7 mouse cellular contexts compared by ENCODE assay signal in the genomic region with DNA sequence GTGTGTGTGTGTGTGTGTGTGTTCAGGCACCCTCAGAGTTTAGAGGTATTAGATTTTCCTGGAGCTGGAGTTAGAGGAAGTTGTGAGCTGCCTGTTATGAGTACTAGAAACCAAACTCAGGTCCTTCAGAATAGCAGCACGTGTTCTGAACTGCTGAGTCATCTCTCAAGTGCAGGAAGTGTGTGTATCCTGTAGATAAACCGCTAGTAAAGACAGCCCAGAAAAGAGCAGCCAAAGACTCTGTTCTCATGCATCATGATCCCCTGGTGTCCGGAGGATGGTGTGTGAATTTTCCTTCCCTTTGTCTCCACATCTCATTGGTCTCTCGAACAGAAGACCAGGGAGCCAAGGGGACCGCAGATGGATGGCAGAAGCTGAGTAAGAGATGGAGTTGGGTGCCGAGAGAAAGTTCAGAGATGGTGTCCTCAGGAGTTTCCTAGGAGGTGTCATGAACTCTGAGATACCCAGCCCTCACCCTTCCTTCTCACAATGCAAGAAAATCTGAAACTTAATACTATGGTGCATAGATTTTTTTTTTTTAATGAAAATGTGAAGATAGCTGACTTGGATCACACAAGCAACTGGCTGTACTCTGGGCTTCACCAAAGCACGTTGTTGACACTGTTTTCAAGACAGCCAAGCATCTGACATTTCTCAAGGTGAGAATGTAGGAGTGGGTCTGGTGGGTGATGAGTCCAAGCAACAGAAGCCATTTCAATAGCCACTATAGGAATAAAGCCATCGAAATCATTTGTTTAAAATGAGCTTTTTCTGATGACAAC. TPM values are rescaled to one million over a fixed set of nuclear protein-coding genes. Genes with fewer than 3 reads are reported as not detected.
DNase-seq lines count a peak whose midpoint lies in the region; ATAC-seq and TF ChIP-seq lines count a peak whose summit lies in the region.

No protein-coding gene starts in this region.

- peak; percentile 98 for ATAC-seq in activated CD4-positive, CD25-positive, alpha-beta regulatory T cell, adult 4 months
- ATAC-seq in erythroblast, adult 5-6 weeks (replicated peaks; ENCODE audit: low FRiP score, poor library complexity, severe bottlenecking) = peak; percentile 98
- ATAC-seq in liver, embryonic 13.5 days (ENCODE audit: low read depth) = peak; percentile 98
- ATAC-seq in hindbrain, postnatal 0 days = no peak

- H3K9me3 ChIP-seq in liver, embryonic 13.5 days (replicated peaks) = no peaks in the 10 kb centered on the region
- H3K9me3 ChIP-seq in hindbrain, postnatal 0 days (ENCODE audit: low read length) = no peaks in the 10 kb centered on the region

- peak overlapping the region; percentile 92 for H3K27ac ChIP-seq in liver, embryonic 13.5 days
- no peak overlapping the region for H3K27ac ChIP-seq in hindbrain, postnatal 0 days

- no peaks in the 10 kb centered on the region for H3K36me3 ChIP-seq in liver, embryonic 13.5 days
- no peaks in the 10 kb centered on the region for H3K36me3 ChIP-seq in hindbrain, postnatal 0 days (ENCODE audit: insufficient read depth, low read length)

- peak overlapping the region; percentile 65 for H3K9ac ChIP-seq in liver, embryonic 13.5 days
- H3K9ac ChIP-seq in hindbrain, postnatal 0 days (replicated peaks; ENCODE audit: low read length) = no peak overlapping the region

- no peak for TF ChIP-seq CTCF in hindbrain, postnatal 0 days (IDR thresholded peaks at IDR 0.05; ENCODE audit: low read depth)

- WGBS in liver, embryonic 13.5 days (ENCODE audit: insufficient replicate concordance) = 17% methylated on average over 8 of the region's 8 CpGs
- 84% methylated on average over 8 of the region's 8 CpGs for WGBS in hindbrain, postnatal 0 days

- peak overlapping the region; percentile 50 for H3K4me3 ChIP-seq in liver, embryonic 13.5 days (replicated peaks)
- no peak overlapping the region for H3K4me3 ChIP-seq in hindbrain, postnatal 0 days (ENCODE audit: low read length)

- H3K4me1 ChIP-seq in liver, embryonic 13.5 days (replicated peaks) = peaks cover 41% of the 10 kb centered on the region
- H3K4me1 ChIP-seq in hindbrain, postnatal 0 days (ENCODE audit: insufficient read depth, low read length) = no peaks in the 10 kb centered on the region

- no peaks in the 10 kb centered on the region for H3K27me3 ChIP-seq in liver, embryonic 13.5 days
- H3K27me3 ChIP-seq in hindbrain, postnatal 0 days (ENCODE audit: insufficient read depth, low read length) = no peaks in the 10 kb centered on the region

- DNase-seq in liver, embryonic 13.5 days = peak; percentile 74
- DNase-seq in spleen, postnatal 4 days (ENCODE audit: low spot score in 2 of 2) = peak; percentile 48 to 63
- DNase-seq in hindbrain, postnatal 0 days (ENCODE audit: low spot score) = no peak
- no peak for DNase-seq in Muller cell, postnatal 12 days (ENCODE audit: inconsistent ontology term)
- no peak for DNase-seq in layer of hippocampus, adult 18-20 months (ENCODE audit: low spot score in 2 of 2)

- peak overlapping the region; percentile 64 for H3K4me2 ChIP-seq in liver, embryonic 13.5 days
- H3K4me2 ChIP-seq in hindbrain, postnatal 0 days (ENCODE audit: low read depth, low read length) = no peak overlapping the region

RNA-seq across cellular contexts. Expression of gene Hmgcr, which starts 27.3 kb away (rescaled TPM):
- polyA plus RNA-seq in activated CD4-positive, CD25-positive, alpha-beta regulatory T cell, adult 4 months (2017; shearing (Covaris generic)) = 10 to 100 TPM; 64.0 to 68.0 TPM
- total RNA-seq in erythroblast, adult 5-6 weeks (2015; ENCODE audit: low replicate concordance) = 11.7 and 18.6 TPM in 2 replicates
- total RNA-seq in erythroblast, adult 5-6 weeks (2017; ENCODE audit: low replicate concordance) = 21.4 and 29.1 TPM in 2 replicates
- 61.9 and 84.3 TPM in 2 replicates for polyA plus RNA-seq in liver, embryonic 13.5 days (2015; fragmentation: Nextera tagmentation; extraction: Ambion mirVana)
- 121 and 145 TPM in 2 replicates for total RNA-seq in hindbrain, postnatal 0 days (2014; rRNA removed)
- polyA plus RNA-seq in hindbrain, postnatal 0 days (2015; fragmentation: Nextera tagmentation; extraction: Ambion mirVana) = 107 and 111 TPM in 2 replicates
- 100 to 1,000 TPM; 111 to 128 TPM for total RNA-seq in layer of hippocampus, adult 18-20 months (2021)

RNA-seq across cellular contexts. Expression of gene Ankrd31, which starts 50.1 kb away (rescaled TPM):
- polyA plus RNA-seq in activated CD4-positive, CD25-positive, alpha-beta regulatory T cell, adult 4 months (2017; shearing (Covaris generic)) = under 1 TPM in 1 of 2 experiments, not detected in 1; 0.11 TPM
- 0.96 and 1.3 TPM in 2 replicates for total RNA-seq in erythroblast, adult 5-6 weeks (2015; ENCODE audit: low replicate concordance)
- not detected in 2 replicates for total RNA-seq in erythroblast, adult 5-6 weeks (2017; ENCODE audit: low replicate concordance)
- polyA plus RNA-seq in liver, embryonic 13.5 days (2015; fragmentation: Nextera tagmentation; extraction: Ambion mirVana) = 0.12 TPM in 1 of 2 replicates, not detected in the other
- total RNA-seq in hindbrain, postnatal 0 days (2014; rRNA removed) = 0.05 TPM in 1 of 2 replicates, not detected in the other
- not detected in 2 replicates for polyA plus RNA-seq in hindbrain, postnatal 0 days (2015; fragmentation: Nextera tagmentation; extraction: Ambion mirVana)
- under 1 TPM; 0.20 to 0.74 TPM for total RNA-seq in layer of hippocampus, adult 18-20 months (2021)

Comparison
In these comparisons a context has a peak if more than half of its experiments do, and no peak if none do; other contexts are left out.
1. DNase-seq: peak in liver, embryonic 13.5 days (single experiment) and spleen, postnatal 4 days (2 of 2); none in hindbrain, postnatal 0 days (single experiment), Muller cell, postnatal 12 days (single experiment) and layer of hippocampus, adult 18-20 months (0 of 2).